Mouse (Mus musculus) mature B cell (primary cell): ENCODE results near the gene Hmcn1.

Experiments used
- in situ Hi-C: fragments of 300-500 bp; cut with MboI; formaldehyde crosslinking; loops from 2 replicates; pipeline ENCODE4 v1.14.3; 2019

Gene Hmcn1

DNA sequence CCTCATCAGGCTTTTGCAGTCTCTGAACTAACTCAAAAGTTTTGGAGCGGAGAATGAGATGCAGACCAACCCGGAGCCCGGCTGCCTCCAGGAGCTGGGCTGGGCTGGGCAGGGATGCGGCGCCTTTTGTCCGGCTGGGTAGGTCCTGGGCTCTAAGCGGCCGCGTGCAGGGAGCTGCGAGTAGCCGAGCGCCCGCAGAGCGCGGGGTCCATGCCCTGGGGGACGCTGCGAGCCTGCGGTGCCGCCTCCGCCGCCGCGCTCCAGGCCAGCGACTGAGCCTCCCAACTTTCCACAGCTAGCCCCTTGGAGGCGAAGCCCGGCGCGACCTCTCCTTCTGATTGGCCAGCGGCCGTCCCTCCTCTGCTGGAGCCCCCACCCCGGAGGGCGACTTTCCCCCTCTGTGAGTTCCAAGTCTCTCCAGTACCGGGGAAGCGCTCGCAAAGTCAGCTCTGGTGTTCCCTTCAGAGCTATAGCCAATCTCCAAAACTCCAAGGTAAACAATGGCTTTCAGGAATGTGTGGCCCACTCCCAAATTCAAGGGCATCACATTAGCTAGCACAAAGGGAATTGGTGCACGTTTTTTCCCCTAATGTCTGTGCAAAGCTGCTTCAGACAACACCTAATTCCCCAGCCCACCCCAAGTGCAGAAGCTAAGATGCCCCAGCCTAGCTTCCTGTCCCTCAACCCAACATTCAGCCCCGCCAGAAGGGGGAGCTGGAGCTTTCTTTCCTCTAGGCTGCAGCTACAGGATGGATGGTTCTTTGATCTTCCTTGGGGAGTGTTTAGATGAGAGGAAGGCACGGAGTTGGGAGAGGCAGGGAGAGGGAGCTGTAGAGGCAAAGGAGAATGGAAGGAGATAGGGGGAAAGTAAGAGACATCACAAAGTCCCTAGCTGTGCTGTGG, at the start of gene Hmcn1:
Gene Hmcn1 (minus strand): TSS at position 274 of the 903 bp plus-strand sequence.
- in situ Hi-C loops: no loop called here

- in situ Hi-C loops: no loop called here
These were observed 47.9 kb upstream of the Hmcn1 start for GRCm38 (mm10) chr1:151040945-151041649.

GRCm38 (mm10) chr1:151040290-151040689, 47.1 kb upstream of the Hmcn1 start:
- in situ Hi-C loops: no loop called here

GRCm38 (mm10) chr1:151039189-151039588, 46.0 kb upstream of the Hmcn1 start:
- in situ Hi-C loops: no loop called here

DNA sequence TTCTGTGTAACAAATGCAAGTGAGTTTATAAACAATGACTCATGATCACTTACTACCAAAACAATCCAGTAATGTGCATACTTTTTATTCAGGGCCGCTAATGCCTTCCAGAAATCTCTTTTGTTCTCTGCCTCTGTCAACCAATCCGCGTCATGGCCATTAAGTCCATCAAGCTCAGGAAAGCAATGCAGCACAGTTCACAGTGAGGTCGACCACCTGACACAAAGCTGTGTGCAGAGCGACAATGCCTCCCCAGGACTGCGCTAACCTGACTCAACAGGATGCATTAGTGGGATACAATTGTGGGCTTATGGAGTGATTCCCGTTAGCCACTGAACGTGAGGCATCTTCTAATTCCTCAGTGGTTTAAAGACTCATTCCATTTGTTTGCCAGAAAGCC, 45.3 kb upstream of the Hmcn1 start:
- in situ Hi-C loops: no loop called here

DNA sequence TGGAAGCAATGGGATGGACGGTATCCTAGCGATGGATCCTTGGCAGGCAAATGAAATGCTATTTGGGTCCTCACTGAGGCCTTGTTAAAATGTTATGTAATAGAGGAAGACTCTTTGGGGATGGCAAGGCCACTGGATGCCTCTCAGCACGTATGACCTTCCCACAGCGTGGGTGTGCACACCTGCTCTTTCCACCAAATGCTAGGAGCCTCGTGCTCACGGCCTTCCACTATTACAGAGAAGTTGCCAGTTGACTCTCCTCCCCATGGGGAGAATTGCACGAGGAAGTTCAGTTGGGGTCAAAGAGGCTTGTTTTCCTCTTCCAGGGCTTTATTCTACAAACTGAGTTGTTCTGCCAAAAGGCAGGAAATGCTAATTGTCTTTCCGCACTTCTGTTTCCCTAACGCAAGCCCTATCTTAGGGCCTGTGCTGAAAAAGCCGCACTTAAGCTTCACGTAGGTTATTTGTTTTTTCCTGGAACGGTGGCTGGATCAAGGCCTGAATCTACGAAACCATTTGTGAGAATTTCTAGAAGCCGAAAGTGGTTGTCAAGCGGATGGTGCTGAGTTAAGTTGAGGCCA, 43.3 kb upstream of the Hmcn1 start:
- in situ Hi-C loops: no loop called here

DNA sequence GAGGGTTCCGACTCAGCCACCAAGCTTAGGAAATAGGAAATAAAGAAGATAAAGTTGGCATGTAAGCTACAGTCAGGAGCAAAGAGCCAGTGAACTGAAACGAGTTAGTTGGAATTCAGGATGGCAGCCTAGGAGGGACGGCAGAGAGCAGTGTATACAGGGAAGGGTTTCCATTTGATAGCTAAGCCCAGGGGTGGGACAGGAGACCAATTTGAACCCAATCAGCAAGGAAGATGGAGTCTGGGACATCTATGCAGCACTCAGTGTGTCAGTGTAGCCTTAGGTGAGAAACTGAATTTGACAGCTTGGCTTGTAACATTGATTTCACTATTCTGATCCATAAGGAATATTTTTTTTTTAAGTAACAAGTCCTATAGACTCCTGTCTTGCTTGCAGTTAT, 42.5 kb upstream of the Hmcn1 start:
- in situ Hi-C loops: no loop called here

DNA sequence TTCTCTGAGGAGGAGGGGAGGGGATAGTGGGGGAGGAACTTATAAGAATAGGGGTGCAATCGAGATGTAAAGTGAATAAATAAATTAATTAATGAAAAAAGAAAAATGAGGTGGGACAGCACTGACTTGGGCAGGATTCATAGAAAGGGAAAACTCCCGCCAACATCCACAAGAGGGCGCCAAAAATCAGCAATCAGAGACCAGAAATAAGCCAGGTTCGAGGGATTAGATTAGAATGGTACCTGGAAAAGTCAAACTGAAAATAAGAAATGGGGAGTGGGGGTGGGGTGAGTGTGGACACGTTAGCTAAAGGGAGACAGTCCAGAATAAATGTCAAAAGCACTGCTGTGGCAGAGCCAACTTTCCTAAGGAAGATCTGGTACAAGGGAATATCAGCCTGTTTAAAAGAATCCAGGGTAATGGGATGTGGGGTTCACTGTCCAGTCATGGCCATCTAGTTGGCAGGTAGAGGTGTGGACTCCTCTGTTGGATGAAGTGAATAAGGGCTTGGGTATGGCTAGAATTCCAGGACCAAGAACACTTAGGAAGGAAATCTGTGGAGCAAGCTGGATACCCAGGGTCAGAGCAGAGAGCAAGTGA, 41.9 kb upstream of the Hmcn1 start:
- in situ Hi-C loops: no loop called here

DNA sequence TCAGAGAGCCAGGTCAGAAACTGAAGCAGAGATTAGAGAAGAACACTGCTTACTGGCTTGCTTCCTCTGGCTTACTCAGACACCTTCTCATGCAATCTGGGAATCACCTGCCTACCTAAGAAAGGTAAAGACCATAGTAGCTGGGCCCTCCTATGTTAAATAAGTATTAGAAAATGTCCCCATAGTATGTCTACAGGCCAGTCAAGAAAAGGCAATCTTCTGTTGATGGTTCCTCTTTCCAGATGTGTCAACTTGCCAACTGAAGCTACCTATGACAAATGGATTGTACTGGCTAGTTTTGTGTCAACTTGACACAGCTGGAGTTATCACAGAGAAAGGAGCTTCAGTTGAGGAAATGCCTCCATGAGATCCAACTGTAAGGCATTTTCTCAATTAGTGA, 40.1 kb upstream of the Hmcn1 start:
- in situ Hi-C loops: no loop called here

DNA sequence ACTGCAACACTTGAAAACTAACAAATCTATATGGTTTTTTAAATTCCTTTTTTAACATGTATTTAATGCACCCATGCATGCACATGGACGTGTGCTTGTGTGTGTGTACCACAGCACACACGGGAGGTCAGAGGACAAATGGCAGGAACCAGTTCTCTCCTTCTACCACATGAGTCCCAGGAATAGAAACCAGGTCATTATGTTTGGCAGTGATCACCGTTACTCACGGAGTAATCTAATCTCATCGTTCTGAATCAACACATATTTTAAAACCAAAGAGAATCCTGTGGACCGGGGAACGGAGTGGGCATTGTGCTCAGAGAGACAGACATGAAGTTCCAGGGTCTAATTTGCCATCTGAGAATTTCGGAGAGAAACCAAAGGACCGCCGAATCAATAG, 38.3 kb upstream of the Hmcn1 start:
- in situ Hi-C loops: no loop called here

GRCm38 (mm10) chr1:151031086-151031485, 37.9 kb upstream of the Hmcn1 start:
- in situ Hi-C loops: no loop called here

- in situ Hi-C loops: no loop called here
These were observed 32.0 kb upstream of the Hmcn1 start for GRCm38 (mm10) chr1:151025049-151025773.

GRCm38 (mm10) chr1:151019273-151019890, 26.1 kb upstream of the Hmcn1 start:
- in situ Hi-C loops: no loop called here

DNA sequence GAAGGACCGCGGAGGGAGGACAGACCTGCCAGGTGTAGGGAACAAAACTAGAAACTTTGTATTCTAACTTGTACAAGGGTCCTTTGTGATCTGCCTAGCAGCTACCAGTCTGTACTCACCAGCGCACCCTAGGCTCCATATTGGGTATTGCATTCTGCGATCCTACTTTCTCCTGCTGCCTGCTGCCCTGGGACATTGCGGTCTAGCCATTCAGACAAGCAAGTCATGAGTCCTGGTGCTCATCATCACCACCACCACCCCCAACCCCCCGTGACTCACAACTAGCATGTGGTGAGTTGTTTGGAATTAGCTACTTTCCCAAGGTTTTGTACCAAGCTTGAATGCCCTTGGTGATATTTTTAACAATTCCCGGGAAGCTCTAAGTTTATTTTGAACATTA, 17.8 kb upstream of the Hmcn1 start:
- in situ Hi-C loops: no loop called here

- in situ Hi-C loops: no loop called here
These were observed 16.0 kb upstream of the Hmcn1 start for GRCm38 (mm10) chr1:151009115-151009797.

- in situ Hi-C loops: no loop called here
These were observed 14.5 kb upstream of the Hmcn1 start for GRCm38 (mm10) chr1:151007747-151008146.

- in situ Hi-C loops: no loop called here
These were observed 10.8 kb upstream of the Hmcn1 start for GRCm38 (mm10) chr1:151004007-151004406.

GRCm38 (mm10) chr1:151001868-151002428, 8.7 kb upstream of the Hmcn1 start:
- in situ Hi-C loops: no loop called here

DNA sequence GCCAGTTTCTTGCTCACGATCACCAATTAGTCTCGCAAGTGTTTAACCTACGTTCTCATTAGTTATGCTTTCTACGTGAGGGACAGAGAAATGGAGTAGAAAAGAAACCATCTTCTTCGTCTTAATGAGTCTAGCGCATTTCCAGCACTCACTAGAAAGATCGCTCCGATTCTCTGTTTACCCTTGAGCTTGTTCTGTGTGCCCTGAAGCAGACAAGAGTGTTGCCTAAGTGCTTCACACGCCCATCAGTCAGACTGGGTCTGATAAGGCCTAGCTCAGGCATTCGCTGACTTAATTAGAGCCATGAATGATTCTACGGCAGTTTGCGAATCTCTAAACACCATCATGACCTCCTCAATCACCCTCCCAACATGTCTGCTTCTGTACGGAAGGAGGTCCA, 7.5 kb upstream of the Hmcn1 start:
- in situ Hi-C loops: no loop called here

- in situ Hi-C loops: no loop called here
These were observed 1.4 kb upstream of the Hmcn1 start for GRCm38 (mm10) chr1:150994612-150995011.
